Mouse (Mus musculus) hindbrain, embryonic 13.5 days (tissue): Measurements from ENCODE around the gene Syngr1. TPM values are rescaled to one million over a fixed set of nuclear protein-coding genes. Genes with fewer than 3 reads are reported as not detected.

Experiments used
- ATAC-seq: fragments of 200-750 bp; cut with Nextera tagmentation; 2 replicates; pipeline ENCODE4 v1.8.0; 2017; ENCODE audit warnings: moderate TSS enrichment; ENCODE audit not compliant: low FRiP score
- H3K27ac ChIP-seq: fragments of 300-500 bp; sonication (generic); 2 replicates; pipeline ENCODE4 v1.5.1; 2015; ENCODE audit warnings: inconsistent platforms, mild to moderate bottlenecking, moderate library complexity
- H3K27me3 ChIP-seq: fragments of 300-500 bp; sonication (generic); 2 replicates; pipeline ENCODE4 v1.6.1; 2015; ENCODE audit warnings: mild to moderate bottlenecking, inconsistent platforms
- H3K36me3 ChIP-seq: fragments of 300-500 bp; sonication (generic); 2 replicates; pipeline ENCODE4 v1.6.1; 2015; ENCODE audit warnings: mild to moderate bottlenecking, inconsistent platforms
- H3K4me1 ChIP-seq: fragments of 300-500 bp; sonication (generic); replicated peaks from 2 replicates; pipeline ENCODE4 v1.6.1; 2015; ENCODE audit warnings: inconsistent platforms
- H3K4me2 ChIP-seq: fragments of 300-500 bp; sonication (generic); 2 replicates; pipeline ENCODE4 v1.6.1; 2015; ENCODE audit warnings: inconsistent platforms, mild to moderate bottlenecking, moderate library complexity
- H3K4me3 ChIP-seq: fragments of 300-500 bp; sonication (generic); 2 replicates; pipeline ENCODE4 v1.5.1; 2015; ENCODE audit warnings: mild to moderate bottlenecking, inconsistent platforms
- H3K9ac ChIP-seq: fragments of 300-500 bp; sonication (generic); 2 replicates; pipeline ENCODE4 v1.6.1; 2015; ENCODE audit warnings: mild to moderate bottlenecking, inconsistent platforms
- H3K9me3 ChIP-seq: fragments of 300-500 bp; sonication (generic); 2 replicates; pipeline ENCODE4 v1.6.1; 2016; ENCODE audit warnings: inconsistent platforms
- WGBS: fragments of 180-500 bp; shearing (Covaris S2); methylation state at CpG from one replicate; pipeline ENCODE4 v1.1.7; 2015; 5-methylcytosine and 5-hydroxymethylcytosine counted together
- polyA plus RNA-seq: library from polyadenylated mRNA; unstranded; fragments of >200 nt; fragmentation: Nextera tagmentation; extraction: Ambion mirVana; gene quantifications from 2 replicates; pipeline ENCODE4 v1.2.1, GENCODE M21; 2015

Gene Syngr1
- polyA plus RNA-seq, 1 experiment from 2014 or later, result 28.3 TPM

GRCm38 (mm10) chr15:80072579-80073255 lies 18.4 kb upstream of the Syngr1 start:
- H3K4me3 ChIP-seq, result no peak overlapping the region
- H3K4me1 ChIP-seq, result no peaks in the 10 kb centered on the region
- no peak overlapping the region for H3K27ac ChIP-seq
- WGBS, result 81% methylated on average over 7 of the region's 7 CpGs
- peaks cover 18% of the 10 kb centered on the region for H3K36me3 ChIP-seq
- no peak overlapping the region for H3K9ac ChIP-seq
- ATAC-seq, result no peak
- no peaks in the 10 kb centered on the region for H3K9me3 ChIP-seq
- H3K27me3 ChIP-seq, result 0 out of 2 replicates have a peak, but pooled peaks cover 3% of the 10 kb centered on the region
- no peak overlapping the region for H3K4me2 ChIP-seq

- no peak overlapping the region for H3K27ac ChIP-seq
- no peaks in the 10 kb centered on the region for H3K4me1 ChIP-seq
- no peak overlapping the region for H3K4me3 ChIP-seq
- 0 out of 2 replicates have a peak, but pooled peaks cover 3% of the 10 kb centered on the region for H3K27me3 ChIP-seq
- WGBS, result 94% methylated on average over 1 of the region's 1 CpGs
- H3K9ac ChIP-seq, result no peak overlapping the region
- ATAC-seq, result no peak
- no peak overlapping the region for H3K4me2 ChIP-seq
- peaks cover 23% of the 10 kb centered on the region for H3K36me3 ChIP-seq
- no peaks in the 10 kb centered on the region for H3K9me3 ChIP-seq
Measured at GRCm38 (mm10) chr15:80073256-80073621, 17.9 kb upstream of the Syngr1 start.

- H3K9me3 ChIP-seq, result no peaks in the 10 kb centered on the region
- peaks cover 7% of the 10 kb centered on the region for H3K4me1 ChIP-seq
- peak overlapping the region; percentile 43 for H3K9ac ChIP-seq
- H3K36me3 ChIP-seq, result peaks cover 39% of the 10 kb centered on the region
- no peak for ATAC-seq
- H3K4me2 ChIP-seq, result no peak overlapping the region
- no peak overlapping the region for H3K4me3 ChIP-seq
- 73% methylated on average over 6 of the region's 6 CpGs for WGBS
- H3K27ac ChIP-seq, result no peak overlapping the region
- 0 out of 2 replicates have a peak, but pooled peaks cover 3% of the 10 kb centered on the region for H3K27me3 ChIP-seq
Measured at GRCm38 (mm10) chr15:80074663-80075373, 16.3 kb upstream of the Syngr1 start.

- 61% methylated on average over 3 of the region's 3 CpGs for WGBS
- Histone ChIP-seq H3K27ac (no peak overlapping the region), H3K9ac (peak overlapping the region; percentile 43)
Measured at GRCm38 (mm10) chr15:80075374-80075694, 15.8 kb upstream of the Syngr1 start.

GRCm38 (mm10) chr15:80075733-80076337 lies 15.3 kb upstream of the Syngr1 start:
- Histone ChIP-seq H3K9ac (peak overlapping the region; percentile 43), H3K36me3 (peaks cover 49% of the 10 kb centered on the region), H3K27me3 (0 out of 2 replicates have a peak, but pooled peaks cover 3% of the 10 kb centered on the region), H3K4me1 (peaks cover 16% of the 10 kb centered on the region), H3K4me3 (no peak overlapping the region), H3K9me3 (no peaks in the 10 kb centered on the region), H3K27ac (no peak overlapping the region), H3K4me2 (no peak overlapping the region)
- 43% methylated on average over 5 of the region's 5 CpGs for WGBS
- ATAC-seq, result 0 out of 2 replicates have a peak, but pooled peaks have one; percentile 6

More at GRCm38 (mm10) chr15:80075374-80075694, 15.8 kb upstream of the Syngr1 start:
- Histone ChIP-seq H3K4me2 (no peak overlapping the region), H3K9me3 (no peaks in the 10 kb centered on the region), H3K4me1 (peaks cover 12% of the 10 kb centered on the region), H3K36me3 (peaks cover 44% of the 10 kb centered on the region), H3K27me3 (0 out of 2 replicates have a peak, but pooled peaks cover 3% of the 10 kb centered on the region), H3K4me3 (no peak overlapping the region)
- 0 out of 2 replicates have a peak, but pooled peaks have one; percentile 8 for ATAC-seq

GRCm38 (mm10) chr15:80076338-80077136 lies 14.6 kb upstream of the Syngr1 start:
- H3K4me2 ChIP-seq, result no peak overlapping the region
- H3K27me3 ChIP-seq, result 0 out of 2 replicates have a peak, but pooled peaks cover 3% of the 10 kb centered on the region
- peaks cover 23% of the 10 kb centered on the region for H3K4me1 ChIP-seq
- H3K27ac ChIP-seq, result no peak overlapping the region
- no peak overlapping the region for H3K4me3 ChIP-seq
- WGBS, result 5% methylated on average over 2 of the region's 2 CpGs
- peak; percentile 46; the same call in 1 of the 2 replicates for ATAC-seq
- H3K9ac ChIP-seq, result peak overlapping the region; percentile 43; the same call in 1 of the 2 replicates
- no peaks in the 10 kb centered on the region for H3K9me3 ChIP-seq
- H3K36me3 ChIP-seq, result peaks cover 56% of the 10 kb centered on the region

GRCm38 (mm10) chr15:80078058-80078814 lies 12.9 kb upstream of the Syngr1 start:
- H3K27ac ChIP-seq, result no peak overlapping the region
- H3K4me3 ChIP-seq, result no peak overlapping the region
- H3K4me1 ChIP-seq, result peaks cover 34% of the 10 kb centered on the region
- H3K4me2 ChIP-seq, result no peak overlapping the region
- H3K36me3 ChIP-seq, result peaks cover 62% of the 10 kb centered on the region
- H3K9ac ChIP-seq, result no peak overlapping the region
- ATAC-seq, result no peak
- no peaks in the 10 kb centered on the region for H3K9me3 ChIP-seq
- no peaks in the 10 kb centered on the region for H3K27me3 ChIP-seq
- 80% methylated on average over 11 of the region's 11 CpGs for WGBS

GRCm38 (mm10) chr15:80079129-80079668 lies 11.9 kb upstream of the Syngr1 start:
- Histone ChIP-seq H3K9ac (no peak overlapping the region), H3K36me3 (peaks cover 62% of the 10 kb centered on the region)
- WGBS, result 93% methylated on average over 5 of the region's 5 CpGs

GRCm38 (mm10) chr15:80079954-80080353 lies 11.2 kb upstream of the Syngr1 start:
- Histone ChIP-seq H3K9ac (peak overlapping the region; percentile 15; the same call in 1 of the 2 replicates), H3K9me3 (no peaks in the 10 kb centered on the region), H3K36me3 (peaks cover 62% of the 10 kb centered on the region), H3K4me2 (no peak overlapping the region), H3K4me1 (peaks cover 34% of the 10 kb centered on the region), H3K27ac (no peak overlapping the region), H3K27me3 (no peaks in the 10 kb centered on the region), H3K4me3 (no peak overlapping the region)
- ATAC-seq, result no peak
- WGBS, result 86% methylated on average over 3 of the region's 3 CpGs

More at GRCm38 (mm10) chr15:80079129-80079668, 11.9 kb upstream of the Syngr1 start:
- Histone ChIP-seq H3K9me3 (no peaks in the 10 kb centered on the region), H3K27me3 (no peaks in the 10 kb centered on the region), H3K4me3 (no peak overlapping the region), H3K4me1 (peaks cover 34% of the 10 kb centered on the region), H3K27ac (no peak overlapping the region), H3K4me2 (no peak overlapping the region)
- ATAC-seq, result no peak

- H3K4me1 ChIP-seq, result peaks cover 34% of the 10 kb centered on the region
- no peaks in the 10 kb centered on the region for H3K27me3 ChIP-seq
- H3K27ac ChIP-seq, result no peak overlapping the region
- no peaks in the 10 kb centered on the region for H3K9me3 ChIP-seq
- peak overlapping the region; percentile 69 for H3K4me3 ChIP-seq
- WGBS, result 66% methylated on average over 9 of the region's 9 CpGs
- peak overlapping the region; percentile 92 for H3K9ac ChIP-seq
- H3K4me2 ChIP-seq, result peak overlapping the region; percentile 86
- H3K36me3 ChIP-seq, result peaks cover 61% of the 10 kb centered on the region
- ATAC-seq, result no peak
Measured at GRCm38 (mm10) chr15:80080711-80081615, 10.2 kb upstream of the Syngr1 start.
